Mouse (Mus musculus): ENCODE measurements at regions not wholly inside any gene's neighbourhood (a gene's known extent, or its start where the extent isn't known, plus 50 kb on each side); places are given as distances from the start of the nearest gene placed in this dataset.

DNA sequence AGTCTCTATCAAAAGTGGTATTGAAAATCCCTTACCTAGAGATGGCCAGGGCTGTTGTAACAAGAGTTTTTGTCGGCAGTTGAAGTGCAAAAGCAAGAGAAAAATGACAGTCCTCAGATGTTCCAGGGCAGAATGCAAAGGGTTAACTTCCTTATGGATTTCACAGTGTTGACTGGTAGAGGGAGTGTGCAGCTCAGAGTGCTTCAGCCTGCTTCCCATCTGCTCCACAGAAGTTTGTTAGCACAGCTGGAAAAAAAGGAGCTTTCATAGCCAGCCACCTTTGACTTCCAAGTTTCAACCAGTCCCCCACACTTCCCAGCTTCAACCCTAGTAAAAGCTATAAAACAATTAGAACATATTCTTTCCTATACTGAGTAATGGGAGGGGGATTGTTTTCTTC, 1098.9 kb downstream of the Slc22a22 start:
- no peaks in the 10 kb centered on the region for H3K36me3 ChIP-seq (ENCODE audit: control insufficient read depth, insufficient read depth, low read length)
- H3K4me1 ChIP-seq (ENCODE audit: control insufficient read depth, insufficient read depth, low read length), result no peaks in the 10 kb centered on the region
- H3K9ac ChIP-seq (replicated peaks; ENCODE audit: low read length), result no peak overlapping the region
- H3K27ac ChIP-seq (replicated peaks; ENCODE audit: low read depth, low read length), result no peak overlapping the region
- H3K4me3 ChIP-seq (replicated peaks; ENCODE audit: low read depth, low read length), result no peak overlapping the region
- DNase-seq (no peak), ATAC-seq (ENCODE audit: low FRiP score, low TSS enrichment) (no peak)
- 74% methylated on average over 1 of the region's 1 CpGs for WGBS
- no peaks in the 10 kb centered on the region for H3K9me3 ChIP-seq (ENCODE audit: control insufficient read depth, low read length)
- no peak overlapping the region for H3K4me2 ChIP-seq (ENCODE audit: low read length)
- no peaks in the 10 kb centered on the region for H3K27me3 ChIP-seq (ENCODE audit: control insufficient read depth, insufficient read depth, low read length)

DNA sequence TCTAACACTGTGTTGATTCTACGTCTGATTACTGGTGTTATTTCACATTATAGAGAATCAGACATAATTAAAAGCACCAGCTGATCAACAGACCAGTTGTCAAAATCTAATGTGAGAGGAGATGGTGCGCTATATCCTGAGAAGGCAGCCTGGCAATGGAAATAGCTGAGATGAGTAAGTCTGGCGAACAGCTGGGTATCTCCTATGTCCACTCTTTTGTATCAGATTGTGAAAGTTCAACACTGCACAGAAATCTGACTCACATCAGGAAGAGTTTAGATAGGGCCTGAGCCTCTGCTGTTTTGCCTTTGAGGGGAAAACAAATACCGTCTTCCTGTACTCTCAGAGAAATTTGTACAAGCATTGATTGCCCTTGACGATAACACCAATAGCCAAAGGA, 1126.5 kb downstream of the Slc22a22 start:
- no peaks in the 10 kb centered on the region for H3K36me3 ChIP-seq (ENCODE audit: control insufficient read depth, insufficient read depth, low read length)
- no peak overlapping the region for H3K9ac ChIP-seq (replicated peaks; ENCODE audit: low read length)
- WGBS, result 88% methylated on average over 5 of the region's 5 CpGs
- no peaks in the 10 kb centered on the region for H3K4me1 ChIP-seq (ENCODE audit: control insufficient read depth, insufficient read depth, low read length)
- H3K27me3 ChIP-seq (ENCODE audit: control insufficient read depth, insufficient read depth, low read length), result no peaks in the 10 kb centered on the region
- no peak for DNase-seq
- no peak overlapping the region for H3K27ac ChIP-seq (replicated peaks; ENCODE audit: low read depth, low read length)
- no peak for ATAC-seq (ENCODE audit: low FRiP score, low TSS enrichment)
- H3K4me3 ChIP-seq (replicated peaks; ENCODE audit: low read depth, low read length), result no peak overlapping the region
- no peaks in the 10 kb centered on the region for H3K9me3 ChIP-seq (ENCODE audit: control insufficient read depth, low read length)
- no peak overlapping the region for H3K4me2 ChIP-seq (ENCODE audit: low read length)

DNA sequence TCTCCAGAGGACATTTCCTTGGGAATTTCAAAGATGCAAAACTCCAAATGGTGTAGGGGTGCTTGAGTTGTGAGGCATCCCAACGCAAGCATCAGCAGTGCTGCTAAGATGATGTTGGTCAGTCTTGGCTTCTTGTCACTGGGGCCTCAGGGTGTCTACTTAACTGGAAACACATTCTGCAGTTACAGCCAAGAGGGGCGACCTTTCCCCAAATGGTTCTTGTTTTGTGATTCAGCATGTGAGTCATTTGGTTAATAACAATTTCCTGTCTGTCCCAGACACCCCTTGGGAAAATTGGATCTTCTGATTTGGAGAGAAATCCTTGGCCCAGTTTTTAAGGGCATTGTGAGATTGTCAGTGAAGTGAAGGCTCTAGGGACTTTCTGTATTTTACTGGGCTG, 1131.3 kb downstream of the Slc22a22 start:
- H3K4me1 ChIP-seq (ENCODE audit: control insufficient read depth, insufficient read depth, low read length), result no peaks in the 10 kb centered on the region
- no peaks in the 10 kb centered on the region for H3K9me3 ChIP-seq (ENCODE audit: control insufficient read depth, low read length)
- ATAC-seq (ENCODE audit: low FRiP score, low TSS enrichment) (no peak), DNase-seq (no peak)
- WGBS, result 74% methylated on average over 2 of the region's 2 CpGs
- no peak overlapping the region for H3K9ac ChIP-seq (replicated peaks; ENCODE audit: low read length)
- H3K4me2 ChIP-seq (ENCODE audit: low read length), result no peak overlapping the region
- no peak overlapping the region for H3K4me3 ChIP-seq (replicated peaks; ENCODE audit: low read depth, low read length)
- no peaks in the 10 kb centered on the region for H3K27me3 ChIP-seq (ENCODE audit: control insufficient read depth, insufficient read depth, low read length)
- H3K36me3 ChIP-seq (ENCODE audit: control insufficient read depth, insufficient read depth, low read length), result no peaks in the 10 kb centered on the region
- no peak overlapping the region for H3K27ac ChIP-seq (replicated peaks; ENCODE audit: low read depth, low read length)

DNA sequence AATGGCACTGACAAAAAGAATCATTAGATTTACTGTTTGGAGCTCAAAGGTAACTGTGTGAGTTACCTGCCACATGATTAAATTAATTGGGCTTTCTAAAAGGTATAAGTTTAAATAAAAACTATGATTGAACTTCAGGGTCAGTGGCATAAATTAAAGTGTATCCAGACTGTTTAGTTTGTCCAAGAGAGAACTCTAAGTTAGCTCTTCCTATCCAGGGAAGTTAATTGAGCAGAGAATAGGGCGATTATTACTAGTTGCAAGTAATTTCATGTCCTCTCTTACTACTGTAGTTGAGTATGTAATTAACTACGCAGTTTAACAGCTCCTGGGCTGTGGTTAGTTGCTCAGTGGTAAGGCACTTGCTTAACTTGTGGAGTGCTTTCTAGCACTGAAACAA, 1132.5 kb downstream of the Slc22a22 start:
- ATAC-seq (ENCODE audit: low FRiP score, low TSS enrichment), result no peak
- Histone ChIP-seq H3K27ac (replicated peaks; ENCODE audit: low read depth, low read length) (no peak overlapping the region), H3K36me3 (ENCODE audit: control insufficient read depth, insufficient read depth, low read length) (no peaks in the 10 kb centered on the region), H3K9me3 (ENCODE audit: control insufficient read depth, low read length) (no peaks in the 10 kb centered on the region), H3K4me1 (ENCODE audit: control insufficient read depth, insufficient read depth, low read length) (no peaks in the 10 kb centered on the region), H3K4me2 (ENCODE audit: low read length) (no peak overlapping the region), H3K9ac (replicated peaks; ENCODE audit: low read length) (no peak overlapping the region), H3K4me3 (replicated peaks; ENCODE audit: low read depth, low read length) (no peak overlapping the region), H3K27me3 (ENCODE audit: control insufficient read depth, insufficient read depth, low read length) (no peaks in the 10 kb centered on the region)
- DNase-seq, result no peak
- 86% methylated on average over 2 of the region's 2 CpGs for WGBS

DNA sequence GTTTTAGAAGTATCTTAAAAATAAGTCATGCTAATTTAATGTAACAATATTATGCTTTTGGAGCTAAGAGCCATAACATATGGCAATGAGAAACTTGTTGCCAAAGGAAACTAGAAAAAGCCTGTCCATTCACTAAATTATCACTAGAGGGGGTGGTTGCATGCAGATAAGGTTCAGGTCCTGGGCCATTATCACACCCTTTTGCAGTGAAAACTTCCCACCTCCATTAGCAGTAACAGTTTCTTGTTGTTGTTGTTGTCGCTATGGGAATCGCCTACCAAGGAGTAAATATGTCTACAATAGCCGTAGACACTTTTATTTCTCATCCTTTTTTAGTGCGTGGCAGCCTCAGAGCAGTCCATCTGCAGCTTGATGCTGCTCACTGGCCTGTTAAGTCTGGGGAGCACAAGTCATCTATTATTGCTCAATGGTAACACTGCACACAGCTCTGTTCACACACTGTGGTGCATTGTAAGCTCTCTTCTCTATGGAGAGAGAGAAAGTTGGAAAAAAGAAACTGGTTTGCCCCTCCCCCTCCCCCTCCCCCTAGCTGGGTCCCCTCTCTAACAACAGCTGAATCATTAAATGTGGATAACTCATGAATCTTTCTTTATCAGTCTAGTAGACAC, 1133.0 kb downstream of the Slc22a22 start:
- H3K9ac ChIP-seq (replicated peaks; ENCODE audit: low read length), result no peak overlapping the region
- no peak overlapping the region for H3K27ac ChIP-seq (replicated peaks; ENCODE audit: low read depth, low read length)
- no peaks in the 10 kb centered on the region for H3K36me3 ChIP-seq (ENCODE audit: control insufficient read depth, insufficient read depth, low read length)
- DNase-seq (peak; percentile 11), ATAC-seq (ENCODE audit: low FRiP score, low TSS enrichment) (peak; percentile 48; the same call in 1 of the 2 replicates)
- H3K27me3 ChIP-seq (ENCODE audit: control insufficient read depth, insufficient read depth, low read length), result no peaks in the 10 kb centered on the region
- no peaks in the 10 kb centered on the region for H3K9me3 ChIP-seq (ENCODE audit: control insufficient read depth, low read length)
- no peak overlapping the region for H3K4me2 ChIP-seq (ENCODE audit: low read length)
- H3K4me1 ChIP-seq (ENCODE audit: control insufficient read depth, insufficient read depth, low read length), result no peaks in the 10 kb centered on the region
- 42% methylated on average over 4 of the region's 4 CpGs for WGBS
- H3K4me3 ChIP-seq (replicated peaks; ENCODE audit: low read depth, low read length), result no peak overlapping the region

DNA sequence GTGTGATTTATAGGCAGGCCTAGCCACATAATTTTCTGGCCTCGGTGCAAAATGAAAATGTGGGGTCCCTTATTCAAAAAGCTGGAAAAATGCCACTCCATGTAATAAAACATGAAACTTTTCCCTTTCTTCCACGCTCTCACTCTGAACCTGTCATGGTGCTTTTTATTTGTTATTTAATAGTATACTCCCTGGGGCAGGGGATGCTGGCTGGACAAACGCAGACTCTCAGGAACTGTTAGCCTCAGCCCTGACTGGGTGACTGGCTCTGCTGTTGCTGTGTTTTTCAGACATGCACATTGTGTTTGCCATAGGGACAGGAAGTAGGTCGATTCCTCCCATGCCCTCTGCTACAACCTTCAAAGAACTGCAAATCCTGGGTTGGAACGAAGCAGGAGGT, 1139.5 kb downstream of the Slc22a22 start:
- no peaks in the 10 kb centered on the region for H3K27me3 ChIP-seq (ENCODE audit: control insufficient read depth, insufficient read depth, low read length)
- DNase-seq (no peak), ATAC-seq (ENCODE audit: low FRiP score, low TSS enrichment) (0 out of 2 replicates have a peak, but pooled peaks have one; percentile 17)
- H3K4me3 ChIP-seq (replicated peaks; ENCODE audit: low read depth, low read length), result no peak overlapping the region
- no peaks in the 10 kb centered on the region for H3K36me3 ChIP-seq (ENCODE audit: control insufficient read depth, insufficient read depth, low read length)
- no peak overlapping the region for H3K9ac ChIP-seq (replicated peaks; ENCODE audit: low read length)
- H3K27ac ChIP-seq (replicated peaks; ENCODE audit: low read depth, low read length), result no peak overlapping the region
- no peaks in the 10 kb centered on the region for H3K9me3 ChIP-seq (ENCODE audit: control insufficient read depth, low read length)
- H3K4me2 ChIP-seq (ENCODE audit: low read length), result no peak overlapping the region
- WGBS, result 66% methylated on average over 5 of the region's 5 CpGs
- no peaks in the 10 kb centered on the region for H3K4me1 ChIP-seq (ENCODE audit: control insufficient read depth, insufficient read depth, low read length)

DNA sequence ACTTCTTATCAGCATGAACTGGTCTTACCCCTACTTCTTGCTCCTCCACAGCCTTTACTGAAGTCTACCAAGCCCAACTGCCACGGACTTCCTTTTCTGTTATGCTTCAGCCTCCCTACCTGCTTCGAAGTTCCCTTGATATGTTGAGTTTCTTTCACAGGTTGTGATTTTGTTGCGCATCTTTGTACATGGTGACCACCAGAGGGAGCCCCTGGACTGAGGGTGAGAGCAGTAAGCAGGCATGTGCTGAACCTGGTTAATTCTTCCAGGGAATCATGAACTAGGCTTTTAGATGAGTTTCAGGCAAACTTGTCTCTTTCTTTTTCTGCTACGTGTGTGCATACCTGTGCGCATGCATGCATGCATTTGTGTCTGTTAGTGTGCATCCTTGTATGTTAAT, 1141.0 kb downstream of the Slc22a22 start:
- Histone ChIP-seq H3K27me3 (ENCODE audit: control insufficient read depth, insufficient read depth, low read length) (no peaks in the 10 kb centered on the region), H3K4me2 (ENCODE audit: low read length) (no peak overlapping the region), H3K27ac (replicated peaks; ENCODE audit: low read depth, low read length) (no peak overlapping the region), H3K9me3 (ENCODE audit: control insufficient read depth, low read length) (no peaks in the 10 kb centered on the region), H3K4me1 (ENCODE audit: control insufficient read depth, insufficient read depth, low read length) (no peaks in the 10 kb centered on the region), H3K9ac (replicated peaks; ENCODE audit: low read length) (no peak overlapping the region), H3K36me3 (ENCODE audit: control insufficient read depth, insufficient read depth, low read length) (no peaks in the 10 kb centered on the region), H3K4me3 (replicated peaks; ENCODE audit: low read depth, low read length) (no peak overlapping the region)
- ATAC-seq (ENCODE audit: low FRiP score, low TSS enrichment) (peak; percentile 53; the same call in 1 of the 2 replicates), DNase-seq (peak; percentile 85)
- 42% methylated on average over 5 of the region's 5 CpGs for WGBS

DNA sequence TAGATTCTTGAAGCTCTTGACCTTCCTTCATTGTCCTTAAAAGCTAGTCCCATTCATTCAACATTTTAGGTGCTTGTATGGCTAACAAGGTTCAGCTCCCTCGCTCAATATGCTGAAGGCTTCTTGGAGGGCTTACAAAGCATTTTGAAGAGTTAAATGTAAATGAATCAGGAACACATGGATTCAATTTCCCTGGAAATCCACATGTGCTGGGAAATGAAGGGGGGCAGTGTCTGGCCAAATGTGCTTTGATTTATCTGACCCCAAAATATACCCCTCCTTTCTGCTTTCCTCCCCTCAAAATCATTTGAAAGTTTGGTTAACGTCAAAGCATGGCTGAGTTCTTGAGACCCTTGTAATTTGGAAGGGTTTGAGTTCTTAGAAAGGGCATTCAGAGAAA, 1142.4 kb downstream of the Slc22a22 start:
- no peak for ATAC-seq (ENCODE audit: low FRiP score, low TSS enrichment)
- 87% methylated on average over 2 of the region's 2 CpGs for WGBS
- H3K9me3 ChIP-seq (ENCODE audit: control insufficient read depth, low read length), result no peaks in the 10 kb centered on the region
- no peaks in the 10 kb centered on the region for H3K4me1 ChIP-seq (ENCODE audit: control insufficient read depth, insufficient read depth, low read length)
- DNase-seq, result no peak
- H3K27me3 ChIP-seq (ENCODE audit: control insufficient read depth, insufficient read depth, low read length), result no peaks in the 10 kb centered on the region
- no peak overlapping the region for H3K9ac ChIP-seq (replicated peaks; ENCODE audit: low read length)
- H3K4me2 ChIP-seq (ENCODE audit: low read length), result no peak overlapping the region
- no peak overlapping the region for H3K27ac ChIP-seq (replicated peaks; ENCODE audit: low read depth, low read length)
- H3K4me3 ChIP-seq (replicated peaks; ENCODE audit: low read depth, low read length), result no peak overlapping the region
- no peaks in the 10 kb centered on the region for H3K36me3 ChIP-seq (ENCODE audit: control insufficient read depth, insufficient read depth, low read length)

DNA sequence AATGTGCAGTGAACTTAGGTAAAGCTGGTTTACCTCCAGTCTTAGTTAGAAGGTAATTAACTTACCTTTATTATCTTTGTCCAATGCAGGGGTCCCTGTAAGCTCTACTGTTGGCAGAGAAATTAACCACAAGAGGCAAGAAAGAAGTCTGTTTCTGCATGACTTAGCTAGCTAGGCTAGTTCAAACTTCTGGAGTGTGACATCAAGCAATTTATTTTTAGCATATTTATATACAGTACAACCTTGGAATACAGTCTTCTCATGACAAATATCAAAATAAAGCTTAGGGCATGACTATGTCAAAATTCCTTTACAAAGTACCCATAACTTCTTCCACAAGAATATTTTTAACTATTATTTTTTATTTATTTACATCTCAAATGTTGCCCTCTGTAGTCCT, 1156.9 kb downstream of the Slc22a22 start:
- Histone ChIP-seq H3K36me3 (ENCODE audit: control insufficient read depth, insufficient read depth, low read length) (no peaks in the 10 kb centered on the region), H3K9me3 (ENCODE audit: control insufficient read depth, low read length) (no peaks in the 10 kb centered on the region), H3K4me1 (ENCODE audit: control insufficient read depth, insufficient read depth, low read length) (no peaks in the 10 kb centered on the region), H3K27me3 (ENCODE audit: control insufficient read depth, insufficient read depth, low read length) (no peaks in the 10 kb centered on the region), H3K9ac (replicated peaks; ENCODE audit: low read length) (no peak overlapping the region), H3K4me2 (ENCODE audit: low read length) (no peak overlapping the region), H3K4me3 (replicated peaks; ENCODE audit: low read depth, low read length) (no peak overlapping the region), H3K27ac (replicated peaks; ENCODE audit: low read depth, low read length) (no peak overlapping the region)
- ATAC-seq (ENCODE audit: low FRiP score, low TSS enrichment) (no peak), DNase-seq (no peak)

Measured in midbrain, embryonic 14.5 days (tissue).